Mouse (Mus musculus) retina, embryonic 14.5 days (tissue): ENCODE data around the gene Spg21.

Experiments
- DNase-seq: peaks from one replicate; pipeline ENCODE4 v3.0.0-alpha.2; 2015; ENCODE audit warnings: low spot score

Spg21 gene

GRCm38 (mm10) chr9:65535789-65536469 is 75.2 kb downstream of the Spg21 start:
- no peak for DNase-seq

- DNase-seq = no peak
Observed at GRCm38 (mm10) chr9:65536491-65536890, 75.7 kb downstream of the Spg21 start.
